Mouse (Mus musculus): ENCODE measurements around the gene Gm20388. TPM values are rescaled to one million over a fixed set of nuclear protein-coding genes. Genes with fewer than 3 reads are reported as not detected.
A peak's percentile ranks its signal among the peaks of the same experiment; 100 is the strongest.

Gene Gm20388
- total and polyA plus RNA-seq, 2 experiments from 2014 or later = 51.3 TPM; not detected in 1

GRCm38 (mm10) chr8:124242208-124242607 is 4331.6 kb downstream of the Gm20388 start:
- 75% methylated on average over 6 of the region's 6 CpGs for WGBS
- no peaks in the 10 kb centered on the region for H3K27me3 ChIP-seq (ENCODE audit: insufficient read depth, low read length)

GRCm38 (mm10) chr8:124242913-124243312 is 4332.3 kb downstream of the Gm20388 start:
- Histone ChIP-seq H3K9ac (no peak overlapping the region), H3K4me3 (ENCODE audit: low read depth, low read length) (no peak overlapping the region), H3K9me3 (ENCODE audit: low read length) (no peaks in the 10 kb centered on the region), H3K36me3 (ENCODE audit: insufficient read depth) (no peaks in the 10 kb centered on the region), H3K4me1 (ENCODE audit: insufficient read depth) (no peaks in the 10 kb centered on the region), H3K27ac (ENCODE audit: low read depth, low read length) (no peak overlapping the region), H3K27me3 (ENCODE audit: insufficient read depth, low read length) (no peaks in the 10 kb centered on the region), H3K4me2 (ENCODE audit: low read depth) (no peak overlapping the region)
- WGBS = 97% methylated on average over 5 of the region's 5 CpGs
- DNase-seq = no peak
- ATAC-seq = no peak
- TF ChIP-seq CTCF (IDR thresholded peaks at IDR 0.05; ENCODE audit: low read depth) = no peak

More at GRCm38 (mm10) chr8:124242208-124242607, 4331.6 kb downstream of the Gm20388 start:
- Histone ChIP-seq H3K36me3 (ENCODE audit: insufficient read depth) (no peaks in the 10 kb centered on the region), H3K4me3 (ENCODE audit: low read depth, low read length) (no peak overlapping the region), H3K9ac (no peak overlapping the region), H3K4me1 (ENCODE audit: insufficient read depth) (no peaks in the 10 kb centered on the region), H3K9me3 (ENCODE audit: low read length) (no peaks in the 10 kb centered on the region), H3K27ac (ENCODE audit: low read depth, low read length) (no peak overlapping the region), H3K4me2 (ENCODE audit: low read depth) (no peak overlapping the region)
- no peak for DNase-seq
- no peak for TF ChIP-seq CTCF (IDR thresholded peaks at IDR 0.05; ENCODE audit: low read depth)
- no peak for ATAC-seq

GRCm38 (mm10) chr8:124247581-124247980 is 4336.9 kb downstream of the Gm20388 start:
- 68% methylated on average over 6 of the region's 6 CpGs for whole genome bisulfite sequencing
- no peak for TF ChIP-seq CTCF (IDR thresholded peaks at IDR 0.05; ENCODE audit: low read depth)
- H3K9me3 ChIP-seq (ENCODE audit: low read length) = no peaks in the 10 kb centered on the region
- no peak for DNase-seq
- peaks cover 3% of the 10 kb centered on the region; the same call in 1 of the 2 replicates for H3K4me1 ChIP-seq (ENCODE audit: insufficient read depth)
- H3K27ac ChIP-seq (ENCODE audit: low read depth, low read length) = no peak overlapping the region
- no peaks in the 10 kb centered on the region for H3K36me3 ChIP-seq (ENCODE audit: insufficient read depth)
- no peak overlapping the region for H3K9ac ChIP-seq
- no peaks in the 10 kb centered on the region for H3K27me3 ChIP-seq (ENCODE audit: insufficient read depth, low read length)
- H3K4me3 ChIP-seq (ENCODE audit: low read depth, low read length) = no peak overlapping the region
- no peak overlapping the region for H3K4me2 ChIP-seq (ENCODE audit: low read depth)
- ATAC-seq = no peak

- H3K27ac ChIP-seq (ENCODE audit: low read depth, low read length) = no peak overlapping the region
- no peak overlapping the region for H3K4me2 ChIP-seq (ENCODE audit: low read depth)
- no peak overlapping the region for H3K4me3 ChIP-seq (ENCODE audit: low read depth, low read length)
- ATAC-seq (no peak), DNase-seq (no peak)
- H3K9ac ChIP-seq = no peak overlapping the region
- no peaks in the 10 kb centered on the region for H3K9me3 ChIP-seq (ENCODE audit: low read length)
- peaks cover 3% of the 10 kb centered on the region for H3K4me1 ChIP-seq (ENCODE audit: insufficient read depth)
- no peak for TF ChIP-seq CTCF (IDR thresholded peaks at IDR 0.05; ENCODE audit: low read depth)
- WGBS = 98% methylated on average over 6 of the region's 6 CpGs
- no peaks in the 10 kb centered on the region for H3K36me3 ChIP-seq (ENCODE audit: insufficient read depth)
- no peaks in the 10 kb centered on the region for H3K27me3 ChIP-seq (ENCODE audit: insufficient read depth, low read length)
These were observed 4338.0 kb downstream of the Gm20388 start for GRCm38 (mm10) chr8:124248688-124249087.

GRCm38 (mm10) chr8:124250255-124250654 is 4339.6 kb downstream of the Gm20388 start:
- WGBS = 48% methylated on average over 3 of the region's 3 CpGs
- ATAC-seq (no peak), DNase-seq (no peak)
- Histone ChIP-seq H3K4me3 (ENCODE audit: low read depth, low read length) (no peak overlapping the region), H3K4me2 (ENCODE audit: low read depth) (no peak overlapping the region), H3K27me3 (ENCODE audit: insufficient read depth, low read length) (no peaks in the 10 kb centered on the region), H3K4me1 (ENCODE audit: insufficient read depth) (peaks cover 3% of the 10 kb centered on the region), H3K27ac (ENCODE audit: low read depth, low read length) (no peak overlapping the region), H3K9me3 (ENCODE audit: low read length) (no peaks in the 10 kb centered on the region), H3K36me3 (ENCODE audit: insufficient read depth) (no peaks in the 10 kb centered on the region), H3K9ac (no peak overlapping the region)
- TF ChIP-seq CTCF (IDR thresholded peaks at IDR 0.05; ENCODE audit: low read depth) = no peak

- Histone ChIP-seq H3K27ac (ENCODE audit: low read depth, low read length) (no peak overlapping the region), H3K4me2 (ENCODE audit: low read depth) (no peak overlapping the region), H3K36me3 (ENCODE audit: insufficient read depth) (no peaks in the 10 kb centered on the region), H3K4me1 (ENCODE audit: insufficient read depth) (peaks cover 3% of the 10 kb centered on the region), H3K27me3 (ENCODE audit: insufficient read depth, low read length) (no peaks in the 10 kb centered on the region), H3K9me3 (ENCODE audit: low read length) (no peaks in the 10 kb centered on the region), H3K4me3 (ENCODE audit: low read depth, low read length) (no peak overlapping the region), H3K9ac (no peak overlapping the region)
- DNase-seq (no peak), ATAC-seq (no peak)
- 38% methylated on average over 4 of the region's 4 CpGs for WGBS
- TF ChIP-seq CTCF (IDR thresholded peaks at IDR 0.05; ENCODE audit: low read depth) = no peak
These were observed 4340.1 kb downstream of the Gm20388 start for GRCm38 (mm10) chr8:124250785-124251184.

- Histone ChIP-seq H3K4me1 (ENCODE audit: insufficient read depth) (peaks cover 18% of the 10 kb centered on the region), H3K4me2 (ENCODE audit: low read depth) (no peak overlapping the region)
These were observed 4341.9 kb downstream of the Gm20388 start for GRCm38 (mm10) chr8:124252533-124252950.

More at GRCm38 (mm10) chr8:124252533-124252950, 4341.9 kb downstream of the Gm20388 start:
- Histone ChIP-seq H3K4me3 (ENCODE audit: low read depth, low read length) (no peak overlapping the region), H3K27me3 (ENCODE audit: insufficient read depth, low read length) (no peaks in the 10 kb centered on the region), H3K36me3 (ENCODE audit: insufficient read depth) (no peaks in the 10 kb centered on the region), H3K9me3 (ENCODE audit: low read length) (no peaks in the 10 kb centered on the region), H3K9ac (no peak overlapping the region), H3K27ac (ENCODE audit: low read depth, low read length) (no peak overlapping the region)
- TF ChIP-seq CTCF (IDR thresholded peaks at IDR 0.05; ENCODE audit: low read depth) = no peak
- no peak for ATAC-seq
- peak; percentile 70 for DNase-seq
- WGBS = 60% methylated on average over 5 of the region's 5 CpGs

All from forebrain, postnatal 0 days (tissue).